Mouse (Mus musculus): ENCODE results near the gene Madcam1. TPM values are rescaled to one million over a fixed set of nuclear protein-coding genes. Genes with fewer than 3 reads are reported as not detected.
A peak's percentile ranks its signal among the peaks of the same experiment; 100 is the strongest.

The Madcam1 gene
- total and polyA plus RNA-seq, 2 experiments from 2014 or later, result 1.3 to 1.9 TPM

DNA sequence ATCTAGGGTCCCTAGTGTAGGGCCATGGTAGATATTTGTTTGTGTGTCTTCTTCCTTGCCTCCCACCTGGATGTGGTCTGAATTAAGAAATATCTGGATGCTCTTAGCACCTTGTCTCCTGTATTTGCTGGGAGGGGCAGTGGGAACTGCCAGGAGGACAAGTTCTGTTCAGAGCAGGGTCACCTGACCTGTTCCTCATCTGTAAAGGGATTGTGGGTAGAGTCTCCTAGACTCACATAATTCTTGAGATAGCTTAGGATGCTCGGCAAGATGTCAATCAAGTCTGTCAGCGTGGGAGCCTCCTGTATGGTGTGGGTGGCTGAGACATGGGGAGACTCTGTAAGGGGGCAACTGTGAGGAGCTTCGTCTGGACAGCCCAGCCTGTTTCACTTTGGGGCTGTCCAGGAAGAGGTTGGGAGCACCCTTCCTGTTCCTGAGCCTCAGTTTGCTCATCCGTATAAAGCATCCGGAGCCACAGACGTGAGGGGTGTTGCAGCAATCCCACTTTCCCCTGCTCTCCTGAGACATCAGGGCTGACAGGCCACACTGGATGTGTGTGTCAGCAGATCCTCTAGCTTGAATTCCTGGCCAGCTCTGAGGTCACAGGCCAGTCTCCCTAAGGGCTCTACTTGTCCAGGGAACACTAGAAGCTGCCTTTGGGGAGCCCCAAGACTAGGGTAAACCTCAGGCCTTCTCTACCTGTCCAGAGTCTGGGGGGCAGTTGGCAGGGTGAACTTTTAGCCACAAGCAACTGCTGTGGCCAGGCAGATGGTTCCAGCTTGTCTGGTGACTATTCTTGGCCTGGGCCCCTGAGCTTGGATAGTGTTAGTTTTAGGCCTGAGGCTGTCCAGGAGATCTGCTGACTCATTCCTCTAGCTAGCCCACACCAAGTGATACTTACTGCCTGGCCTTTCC, 19.6 kb downstream of the Madcam1 start:
- 87% methylated on average over 6 of the region's 6 CpGs for WGBS
- Histone ChIP-seq H3K4me2 (ENCODE audit: low read depth, low read length, poor library complexity, severe bottlenecking) (peak overlapping the region; percentile 93), H3K36me3 (ENCODE audit: insufficient read depth, low read length) (peaks cover 41% of the 10 kb centered on the region), H3K27ac (ENCODE audit: low read depth, low read length) (0 out of 2 replicates have a peak overlapping the region, but pooled peaks have one; percentile 86), H3K9me3 (ENCODE audit: low read length) (no peaks in the 10 kb centered on the region), H3K4me3 (ENCODE audit: low read depth, low read length) (peak overlapping the region; percentile 79), H3K9ac (replicated peaks; ENCODE audit: low read length, poor library complexity, severe bottlenecking) (peak overlapping the region; percentile 81), H3K27me3 (ENCODE audit: insufficient read depth, low read length) (no peaks in the 10 kb centered on the region), H3K4me1 (ENCODE audit: insufficient read depth, low read length) (peaks cover 14% of the 10 kb centered on the region)
- ATAC-seq (ENCODE audit: low FRiP score) (no peak), DNase-seq (ENCODE audit: low spot score) (no peak)
- TF ChIP-seq CTCF (IDR thresholded peaks at IDR 0.05), result no peak

DNA sequence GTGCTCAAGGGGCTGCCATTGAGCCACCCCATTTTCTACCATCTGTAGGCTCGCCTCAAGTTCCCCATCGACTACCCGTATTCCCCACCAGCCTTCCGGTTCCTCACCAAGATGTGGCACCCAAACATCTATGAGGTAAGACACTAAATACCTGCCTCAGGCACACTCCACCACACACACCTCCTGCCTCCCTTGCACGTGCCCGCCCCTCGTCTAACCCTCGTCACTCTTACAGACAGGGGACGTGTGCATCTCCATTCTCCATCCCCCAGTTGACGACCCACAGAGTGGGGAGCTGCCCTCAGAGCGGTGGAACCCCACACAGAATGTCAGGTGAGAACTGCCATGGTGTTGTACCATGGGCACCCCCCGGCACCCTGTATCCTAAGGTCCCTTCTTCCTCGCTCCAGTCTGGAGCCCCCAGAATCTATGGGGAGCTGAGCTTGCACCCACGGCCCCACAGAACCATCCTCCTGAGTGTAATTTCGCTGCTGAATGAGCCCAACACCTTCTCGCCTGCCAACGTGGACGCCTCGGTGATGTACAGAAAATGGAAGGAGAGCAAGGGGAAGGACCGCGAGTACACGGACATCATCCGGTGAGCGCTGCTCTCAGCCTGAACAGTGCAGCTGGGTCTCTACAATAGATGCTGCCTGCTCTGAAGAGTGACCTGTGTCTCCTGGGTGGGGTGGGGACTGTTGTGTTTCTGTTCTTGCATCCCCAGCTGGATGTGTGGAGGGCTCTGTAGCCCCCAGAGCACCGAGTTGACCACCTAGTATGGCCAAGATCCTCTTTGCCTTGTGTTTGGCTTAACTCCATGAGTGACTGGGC, 20.6 kb downstream of the Madcam1 start:
- TF ChIP-seq CTCF (IDR thresholded peaks at IDR 0.05), result no peak
- H3K4me1 ChIP-seq (ENCODE audit: insufficient read depth, low read length), result peaks cover 14% of the 10 kb centered on the region
- H3K27me3 ChIP-seq (ENCODE audit: insufficient read depth, low read length), result no peaks in the 10 kb centered on the region
- no peak overlapping the region for H3K4me3 ChIP-seq (ENCODE audit: low read depth, low read length)
- H3K27ac ChIP-seq (ENCODE audit: low read depth, low read length), result no peak overlapping the region
- H3K4me2 ChIP-seq (ENCODE audit: low read depth, low read length, poor library complexity, severe bottlenecking), result no peak overlapping the region
- no peak overlapping the region for H3K9ac ChIP-seq (replicated peaks; ENCODE audit: low read length, poor library complexity, severe bottlenecking)
- no peaks in the 10 kb centered on the region for H3K9me3 ChIP-seq (ENCODE audit: low read length)
- peaks cover 45% of the 10 kb centered on the region for H3K36me3 ChIP-seq (ENCODE audit: insufficient read depth, low read length)
- ATAC-seq (ENCODE audit: low FRiP score), result no peak
- no peak for DNase-seq (ENCODE audit: low spot score)
- 94% methylated on average over 25 of the region's 25 CpGs for WGBS

DNA sequence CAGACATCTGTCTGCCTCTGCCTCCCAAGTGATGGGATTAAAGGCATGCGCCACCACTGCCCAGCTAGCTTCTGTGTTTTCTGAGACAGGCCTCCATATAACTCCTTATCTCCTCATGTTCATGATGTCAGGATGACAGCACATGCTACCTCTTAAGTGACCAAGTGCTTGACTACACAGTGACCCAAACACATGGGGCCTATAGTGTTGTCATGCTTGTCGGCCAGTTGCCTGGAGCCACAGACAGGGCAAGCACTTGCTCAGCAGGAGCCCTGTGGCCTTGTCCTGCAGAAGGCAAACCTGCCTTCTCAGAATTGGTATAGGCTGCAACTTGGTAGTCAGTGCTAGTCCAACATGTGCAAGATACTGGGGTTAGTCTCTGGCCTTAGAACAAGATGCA, 21.9 kb downstream of the Madcam1 start:
- Histone ChIP-seq H3K4me2 (ENCODE audit: low read depth, low read length, poor library complexity, severe bottlenecking) (no peak overlapping the region), H3K4me1 (ENCODE audit: insufficient read depth, low read length) (peaks cover 14% of the 10 kb centered on the region), H3K27ac (ENCODE audit: low read depth, low read length) (no peak overlapping the region), H3K9me3 (ENCODE audit: low read length) (no peaks in the 10 kb centered on the region), H3K9ac (replicated peaks; ENCODE audit: low read length, poor library complexity, severe bottlenecking) (no peak overlapping the region), H3K36me3 (ENCODE audit: insufficient read depth, low read length) (peaks cover 45% of the 10 kb centered on the region), H3K4me3 (ENCODE audit: low read depth, low read length) (no peak overlapping the region), H3K27me3 (ENCODE audit: insufficient read depth, low read length) (no peaks in the 10 kb centered on the region)
- 89% methylated on average over 2 of the region's 2 CpGs for WGBS
- no peak for ATAC-seq (ENCODE audit: low FRiP score)
- no peak for DNase-seq (ENCODE audit: low spot score)
- TF ChIP-seq CTCF (IDR thresholded peaks at IDR 0.05), result no peak

DNA sequence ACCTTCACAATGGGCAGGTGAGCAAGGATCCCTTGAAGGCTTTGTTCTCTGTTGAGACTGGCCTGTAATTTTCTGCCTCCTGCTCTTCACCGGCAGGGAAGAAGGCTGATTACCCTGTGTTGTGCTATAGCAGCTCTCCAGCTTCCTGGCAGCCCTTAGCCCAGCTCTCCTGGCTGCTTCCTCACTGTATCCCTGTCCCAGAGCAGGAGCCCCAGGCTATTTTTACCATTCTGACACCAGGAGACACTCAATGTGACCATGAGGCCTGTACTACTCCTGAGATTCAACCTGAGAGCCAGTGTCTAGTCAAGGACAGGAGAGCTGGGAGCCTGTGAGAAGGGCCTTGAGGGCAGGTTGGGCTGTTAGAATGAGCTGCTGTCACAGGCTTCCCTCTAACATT, 22.3 kb downstream of the Madcam1 start:
- no peak for TF ChIP-seq CTCF (IDR thresholded peaks at IDR 0.05)
- 100% methylated on average over 1 of the region's 1 CpGs for WGBS
- no peak overlapping the region for H3K4me3 ChIP-seq (ENCODE audit: low read depth, low read length)

DNA sequence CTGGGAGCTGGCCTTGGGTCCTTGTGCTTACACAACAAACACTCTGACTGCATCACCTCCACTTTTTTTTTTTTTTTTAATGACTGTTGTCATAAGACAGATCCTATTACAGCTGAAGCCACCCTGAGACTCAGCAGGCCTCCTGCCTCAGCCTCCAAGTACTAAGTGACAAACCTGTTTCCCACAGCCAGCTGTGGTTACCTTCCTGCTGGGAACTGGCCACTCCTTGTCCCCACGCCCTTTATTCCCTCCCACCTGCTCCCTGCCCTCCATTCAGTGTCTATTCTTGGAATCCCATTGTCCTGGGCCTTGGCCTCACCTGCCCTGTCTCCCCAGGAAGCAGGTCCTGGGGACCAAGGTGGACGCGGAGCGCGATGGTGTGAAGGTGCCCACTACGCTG, 23.2 kb downstream of the Madcam1 start:
- Histone ChIP-seq H3K4me3 (ENCODE audit: low read depth, low read length) (no peak overlapping the region), H3K9ac (replicated peaks; ENCODE audit: low read length, poor library complexity, severe bottlenecking) (no peak overlapping the region), H3K9me3 (ENCODE audit: low read length) (no peaks in the 10 kb centered on the region), H3K27me3 (ENCODE audit: insufficient read depth, low read length) (no peaks in the 10 kb centered on the region), H3K27ac (ENCODE audit: low read depth, low read length) (no peak overlapping the region), H3K4me1 (ENCODE audit: insufficient read depth, low read length) (peaks cover 14% of the 10 kb centered on the region), H3K36me3 (ENCODE audit: insufficient read depth, low read length) (peaks cover 45% of the 10 kb centered on the region), H3K4me2 (ENCODE audit: low read depth, low read length, poor library complexity, severe bottlenecking) (no peak overlapping the region)
- ATAC-seq (ENCODE audit: low FRiP score) (no peak), DNase-seq (ENCODE audit: low spot score) (no peak)
- WGBS, result over 99% methylated on average over 6 of the region's 6 CpGs
- no peak for TF ChIP-seq CTCF (IDR thresholded peaks at IDR 0.05)

More for the DNA sequence above, 22.3 kb downstream of the Madcam1 start:
- Histone ChIP-seq H3K27ac (ENCODE audit: low read depth, low read length) (no peak overlapping the region), H3K9ac (replicated peaks; ENCODE audit: low read length, poor library complexity, severe bottlenecking) (no peak overlapping the region), H3K4me1 (ENCODE audit: insufficient read depth, low read length) (peaks cover 14% of the 10 kb centered on the region), H3K36me3 (ENCODE audit: insufficient read depth, low read length) (peaks cover 45% of the 10 kb centered on the region), H3K27me3 (ENCODE audit: insufficient read depth, low read length) (no peaks in the 10 kb centered on the region), H3K4me2 (ENCODE audit: low read depth, low read length, poor library complexity, severe bottlenecking) (no peak overlapping the region), H3K9me3 (ENCODE audit: low read length) (no peaks in the 10 kb centered on the region)
- DNase-seq (ENCODE audit: low spot score) (no peak), ATAC-seq (ENCODE audit: low FRiP score) (no peak)

Data from midbrain, postnatal 0 days (tissue).